9 mouse cellular contexts compared by ENCODE assay signal in the genomic region with DNA sequence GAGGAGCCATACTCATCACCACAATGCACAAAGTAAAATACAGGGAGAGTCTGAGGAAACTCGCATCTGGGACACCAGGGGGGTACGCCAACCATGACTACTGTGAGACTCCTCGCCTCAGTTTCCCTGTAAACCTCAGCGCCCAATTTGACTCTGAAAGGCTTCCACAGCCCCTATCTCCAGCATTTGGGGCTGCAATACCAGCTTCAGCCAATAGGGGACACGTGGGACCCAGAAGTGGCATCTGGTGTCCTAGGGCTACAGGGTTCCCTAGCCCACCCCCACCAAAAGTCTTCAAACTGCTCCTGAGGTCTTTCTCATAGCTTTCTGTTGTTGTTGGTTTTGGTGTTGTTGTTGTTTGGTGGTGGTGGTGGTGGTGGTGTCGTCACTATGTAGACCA. TPM values are rescaled to one million over a fixed set of nuclear protein-coding genes. Genes with fewer than 3 reads are reported as not detected.
DNase-seq lines count a peak whose midpoint lies in the region; ATAC-seq and TF ChIP-seq lines count a peak whose summit lies in the region.
"Had no signal": no experiment of that assay in that cellular context is flagged by ENCODE, and none has a peak within 500 bp of the region (broad histone marks: within the 10 kb centered on the region; RNA-seq: fewer than 3 reads in every experiment).

No protein-coding gene starts in this region.

- intact Hi-C loops in left cerebral cortex, postnatal 4 days (cut with DNase I), result loop anchor here (5.0 to 10.0 kb wide), 2 partner anchors 64 to 166 kb away; partner anchors contain the start of genes Hmg20b and Nfic
- intact Hi-C loops in left cerebral cortex, postnatal 10 days (cut with DNase I), result loop anchor here (5.0 kb wide), 1 partner anchor 34 kb away; the partner anchor contains the start of gene Cactin

- H3K36me3 ChIP-seq in lung, embryonic 15.5 days, result no peaks in the 10 kb centered on the region
- H3K36me3 ChIP-seq: liver, embryonic 15.5 days had no signal

- peak; percentile 53; the same call in 1 of the 2 replicates for TF ChIP-seq CTCF in brain, embryonic 14.5 days (IDR thresholded peaks at IDR 0.05; ENCODE audit: borderline replicate concordance, extremely low read depth, insufficient read depth, insufficient read length)

- H3K4me1 ChIP-seq in lung, embryonic 15.5 days, result peaks cover 52% of the 10 kb centered on the region

- H3K4me3 ChIP-seq in lung, embryonic 15.5 days, result no peak overlapping the region
- H3K4me3 ChIP-seq: liver, embryonic 15.5 days had no signal

- H3K27me3 ChIP-seq in lung, embryonic 15.5 days, result peaks cover 30% of the 10 kb centered on the region

- DNase-seq in CD4-positive, CD25-positive, alpha-beta regulatory T cell, adult 2 months (ENCODE audit: low read depth, low spot score), result peak; percentile 66
- DNase-seq in left cerebral cortex, postnatal 4 days, result peak; percentile 51
- no peak for DNase-seq in left cerebral cortex, adult 8-10 months (ENCODE audit: low spot score in 2 of 2)
- DNase-seq in brain, embryonic 14.5 days (ENCODE audit: low read depth), result no peak
- DNase-seq in yolk sac, embryonic 10.5 days (ENCODE audit: low spot score), result no peak
- DNase-seq in left cerebral cortex, postnatal 10 days (ENCODE audit: extremely low spot score in 1 of 2, low spot score in 2 of 2), result no peak

- 28% methylated on average over 6 of the region's 6 CpGs for WGBS in lung, embryonic 15.5 days

- no peaks in the 10 kb centered on the region for H3K9me3 ChIP-seq in lung, embryonic 15.5 days
- H3K9me3 ChIP-seq: liver, embryonic 15.5 days had no signal

- ATAC-seq in CD4-positive, CD25-positive, alpha-beta regulatory T cell, adult 4 months, result no peak
- no peak for ATAC-seq in lung, embryonic 15.5 days (ENCODE audit: borderline replicate concordance, extremely low read depth, low FRiP score, low TSS enrichment)

- H3K9ac ChIP-seq in lung, embryonic 15.5 days, result no peak overlapping the region
- H3K9ac ChIP-seq: liver, embryonic 15.5 days had no signal

- TF ChIP-seq POLR2A in brain, embryonic 14.5 days (IDR thresholded peaks at IDR 0.05; ENCODE audit: borderline replicate concordance, extremely low read depth, insufficient read depth, insufficient read length, poor library complexity, severe bottlenecking), result no peak

- H3K27ac ChIP-seq in lung, embryonic 15.5 days, result peak overlapping the region; percentile 43; the same call in 1 of the 2 replicates
- H3K27ac ChIP-seq: liver, embryonic 15.5 days had no signal

- H3K4me2 ChIP-seq in lung, embryonic 15.5 days, result peak overlapping the region; percentile 12; the same call in 1 of the 2 replicates
- H3K4me2 ChIP-seq: liver, embryonic 15.5 days had no signal

RNA-seq across cellular contexts. Expression of gene Tjp3, which starts 2.8 kb away (rescaled TPM):
- 1 to 10 TPM; 2.4 to 2.6 TPM for polyA plus RNA-seq in CD4-positive, CD25-positive, alpha-beta regulatory T cell, adult 4 months (2017; shearing (Covaris generic))
- 1 to 10 TPM; 5.4 to 6.1 TPM for total RNA-seq in left cerebral cortex, postnatal 4 days (2021)
- under 1 TPM in 3 of 4 experiments, not detected in 1; 0.23 to 1.00 (median 0.27) TPM for total RNA-seq in left cerebral cortex, adult 8-10 months (2022)
- polyA plus RNA-seq in brain, embryonic 14.5 days (2012; rRNA removed), result 4.6 and 4.9 TPM in 2 replicates
- polyA plus RNA-seq in lung, embryonic 15.5 days (2015; fragmentation: Nextera tagmentation; extraction: Ambion mirVana), result 26.4 and 28.8 TPM in 2 replicates
- total RNA-seq in left cerebral cortex, postnatal 10 days (2021), result under 1 TPM; 0.39 to 0.49 TPM

RNA-seq across cellular contexts. Expression of gene Pip5k1c, which starts 4.2 kb away (rescaled TPM):
- polyA plus RNA-seq in CD4-positive, CD25-positive, alpha-beta regulatory T cell, adult 4 months (2017; shearing (Covaris generic)), result 10 to 100 TPM; 14.6 to 15.1 TPM
- total RNA-seq in left cerebral cortex, postnatal 4 days (2021), result 100 to 1,000 TPM; 295 to 304 TPM
- 100 to 1,000 TPM; 355 to 367 (median 361) TPM for total RNA-seq in left cerebral cortex, adult 8-10 months (2022)
- 267 and 268 TPM in 2 replicates for polyA plus RNA-seq in brain, embryonic 14.5 days (2012; rRNA removed)
- 45.4 and 47.0 TPM in 2 replicates for polyA plus RNA-seq in lung, embryonic 15.5 days (2015; fragmentation: Nextera tagmentation; extraction: Ambion mirVana)
- 100 to 1,000 TPM; 336 to 340 TPM for total RNA-seq in left cerebral cortex, postnatal 10 days (2021)

RNA-seq across cellular contexts. Expression of gene Apba3, which starts 21.8 kb away (rescaled TPM):
- polyA plus RNA-seq in CD4-positive, CD25-positive, alpha-beta regulatory T cell, adult 4 months (2017; shearing (Covaris generic)), result 10 to 100 TPM; 12.5 to 14.8 TPM
- total RNA-seq in left cerebral cortex, postnatal 4 days (2021), result 10 to 100 TPM; 22.6 to 28.2 TPM
- total RNA-seq in left cerebral cortex, adult 8-10 months (2022), result 10 to 100 TPM; 24.3 to 38.6 (median 27.6) TPM
- polyA plus RNA-seq in brain, embryonic 14.5 days (2012; rRNA removed), result 45.2 and 47.0 TPM in 2 replicates
- 60.7 and 66.5 TPM in 2 replicates for polyA plus RNA-seq in lung, embryonic 15.5 days (2015; fragmentation: Nextera tagmentation; extraction: Ambion mirVana)
- 10 to 100 TPM; 23.7 to 32.6 TPM for total RNA-seq in left cerebral cortex, postnatal 10 days (2021)

RNA-seq across cellular contexts. Expression of gene Mrpl54, which starts 21.9 kb away (rescaled TPM):
- polyA plus RNA-seq in CD4-positive, CD25-positive, alpha-beta regulatory T cell, adult 4 months (2017; shearing (Covaris generic)), result 100 to 1,000 TPM; 111 to 132 TPM
- 10 to 100 TPM; 41.9 to 50.6 TPM for total RNA-seq in left cerebral cortex, postnatal 4 days (2021)
- total RNA-seq in left cerebral cortex, adult 8-10 months (2022), result 10 to 100 TPM; 39.8 to 51.5 (median 47.8) TPM
- polyA plus RNA-seq in brain, embryonic 14.5 days (2012; rRNA removed), result 67.0 and 72.1 TPM in 2 replicates
- polyA plus RNA-seq in lung, embryonic 15.5 days (2015; fragmentation: Nextera tagmentation; extraction: Ambion mirVana), result 208 and 225 TPM in 2 replicates
- 10 to 100 TPM; 47.8 to 52.7 TPM for total RNA-seq in left cerebral cortex, postnatal 10 days (2021)

RNA-seq across cellular contexts. Expression of gene Cactin, which starts 32.3 kb away (rescaled TPM):
- 1 to 10 TPM; 4.2 to 4.7 TPM for polyA plus RNA-seq in CD4-positive, CD25-positive, alpha-beta regulatory T cell, adult 4 months (2017; shearing (Covaris generic))
- 10 to 100 TPM; 26.5 to 26.9 TPM for total RNA-seq in left cerebral cortex, postnatal 4 days (2021)
- total RNA-seq in left cerebral cortex, adult 8-10 months (2022), result 10 to 100 TPM; 27.7 to 30.9 (median 29.2) TPM
- polyA plus RNA-seq in brain, embryonic 14.5 days (2012; rRNA removed), result 41.4 and 44.3 TPM in 2 replicates
- polyA plus RNA-seq in lung, embryonic 15.5 days (2015; fragmentation: Nextera tagmentation; extraction: Ambion mirVana), result 48.4 and 49.9 TPM in 2 replicates
- total RNA-seq in left cerebral cortex, postnatal 10 days (2021), result 10 to 100 TPM; 26.4 to 26.7 TPM

Comparison
In these comparisons a context has a peak if more than half of its experiments do, and no peak if none do; other contexts are left out.
1. DNase-seq: peak in CD4-positive, CD25-positive, alpha-beta regulatory T cell, adult 2 months (single experiment) and left cerebral cortex, postnatal 4 days (single experiment); none in left cerebral cortex, adult 8-10 months (0 of 2), brain, embryonic 14.5 days (single experiment), yolk sac, embryonic 10.5 days (single experiment) and left cerebral cortex, postnatal 10 days (0 of 2).